Comparison of ENCODE assay signal across 9 mouse cellular contexts in genomic region chr13:52702201-52702611, GRCm38 (mm10).
DNase-seq lines count a peak whose midpoint lies in the region; ATAC-seq and TF ChIP-seq lines count a peak whose summit lies in the region.
"Had no signal": no experiment of that assay in that cellular context is flagged by ENCODE, and none has a peak within 500 bp of the region (broad histone marks: within the 10 kb centered on the region; RNA-seq: fewer than 3 reads in every experiment).

No protein-coding gene starts in this region.

- no peaks in the 10 kb centered on the region for H3K9me3 ChIP-seq in liver, postnatal 0 days (ENCODE audit: low read length)

- no peak overlapping the region for H3K27ac ChIP-seq in liver, postnatal 0 days (ENCODE audit: low read depth)

- no peak overlapping the region for H3K4me2 ChIP-seq in liver, postnatal 0 days (ENCODE audit: low read depth, low read length)

- H3K9ac ChIP-seq in liver, postnatal 0 days (replicated peaks): no peak overlapping the region

- ATAC-seq in liver, postnatal 0 days: no peak

- no peaks in the 10 kb centered on the region for H3K36me3 ChIP-seq in liver, postnatal 0 days (replicated peaks; ENCODE audit: insufficient read depth, low read length)

- peak; percentile 12 to 14 for DNase-seq in heart, postnatal 10 days
- DNase-seq in heart, postnatal 25 days (ENCODE audit: low spot score): no peak
- peak; percentile 21 for DNase-seq in brain, adult 2 months (ENCODE audit: low read depth, low spot score)
- peak; percentile 98 for DNase-seq in fat pad, adult 2 months (ENCODE audit: extremely low read depth, low read depth, low spot score)
- peak; percentile 26 for DNase-seq in naive thymus-derived CD4-positive, alpha-beta T cell, adult 2 months (ENCODE audit: low read depth)
- no peak for DNase-seq in cerebellum, adult 11-12 months
- no peak for DNase-seq in liver, postnatal 0 days
- DNase-seq in ovary, postnatal 10 days (ENCODE audit: low spot score): no peak
- DNase-seq: cerebellum, postnatal 36 days had no signal

- 30% methylated on average over 15 of the region's 15 CpGs for WGBS in liver, postnatal 0 days (ENCODE audit: insufficient replicate concordance)

- no peak for TF ChIP-seq EP300 in liver, postnatal 0 days (IDR thresholded peaks at IDR 0.05; ENCODE audit: low read depth)

- no peaks in the 10 kb centered on the region for H3K27me3 ChIP-seq in liver, postnatal 0 days (ENCODE audit: insufficient read depth, low read length)

- no peak overlapping the region for H3K4me3 ChIP-seq in liver, postnatal 0 days (ENCODE audit: low read depth, low read length)

- TF ChIP-seq CTCF in liver, postnatal 0 days (IDR thresholded peaks at IDR 0.05; ENCODE audit: low read depth): no peak

- H3K4me1 ChIP-seq in liver, postnatal 0 days (ENCODE audit: insufficient read depth): peaks cover 8% of the 10 kb centered on the region

- intact Hi-C loops in heart, postnatal 10 days (cut with DNase I): no loop called here
- intact Hi-C loops in heart, postnatal 25 days (cut with DNase I): no loop called here

Comparison
In these comparisons a context has a peak if more than half of its experiments do, and no peak if none do; other contexts are left out.
1. DNase-seq: peak in heart, postnatal 10 days (2 of 2), brain, adult 2 months (single experiment), fat pad, adult 2 months (single experiment) and naive thymus-derived CD4-positive, alpha-beta T cell, adult 2 months (single experiment); none in heart, postnatal 25 days (single experiment), cerebellum, adult 11-12 months (single experiment), liver, postnatal 0 days (single experiment) and ovary, postnatal 10 days (single experiment).